Mouse (Mus musculus): ENCODE measurements around the gene Gm20605.

Gm20605 gene

GRCm38 (mm10) chr5:137628498-137629305, at the start of gene Gm20605, which contains the start of the genes Fbxo24 and Lrch4:
Gene Gm20605, plus strand, starts transcription at chr5:137629175.
Gene Fbxo24, minus strand, starts transcription at chr5:137629002.
Gene Lrch4, plus strand, starts transcription at chr5:137629121.
- peak; percentile 97 to 98 for DNase-seq (ENCODE audit: low read depth in 1 of 2, low spot score in 2 of 2)

- DNase-seq (ENCODE audit: low read depth in 1 of 2, low spot score in 2 of 2) = no peak
Measured at GRCm38 (mm10) chr5:137580246-137580645, 48.7 kb upstream of the Gm20605 start.

- DNase-seq (ENCODE audit: low read depth in 1 of 2, low spot score in 2 of 2) = no peak
Measured at GRCm38 (mm10) chr5:137582702-137583101, 46.3 kb upstream of the Gm20605 start.

- no peak for DNase-seq (ENCODE audit: low read depth in 1 of 2, low spot score in 2 of 2)
Measured at GRCm38 (mm10) chr5:137583670-137584169, 45.3 kb upstream of the Gm20605 start.

- peak in 1 of 2 experiments; percentile 29 for DNase-seq (ENCODE audit: low read depth in 1 of 2, low spot score in 2 of 2)
Measured at GRCm38 (mm10) chr5:137584976-137585375, 44.0 kb upstream of the Gm20605 start.

GRCm38 (mm10) chr5:137590507-137590906, 38.5 kb upstream of the Gm20605 start:
- DNase-seq (ENCODE audit: low read depth in 1 of 2, low spot score in 2 of 2) = no peak

- no peak for DNase-seq (ENCODE audit: low read depth in 1 of 2, low spot score in 2 of 2)
Measured at GRCm38 (mm10) chr5:137595921-137596320, 33.1 kb upstream of the Gm20605 start.

GRCm38 (mm10) chr5:137596601-137597261, 32.2 kb upstream of the Gm20605 start:
- no peak for DNase-seq (ENCODE audit: low read depth in 1 of 2, low spot score in 2 of 2)

- no peak for DNase-seq (ENCODE audit: low read depth in 1 of 2, low spot score in 2 of 2)
Measured at GRCm38 (mm10) chr5:137597625-137598024, 31.4 kb upstream of the Gm20605 start.

GRCm38 (mm10) chr5:137598100-137598826, 30.7 kb upstream of the Gm20605 start:
- no peak for DNase-seq (ENCODE audit: low read depth in 1 of 2, low spot score in 2 of 2)

- no peak for DNase-seq (ENCODE audit: low read depth in 1 of 2, low spot score in 2 of 2)
Measured at GRCm38 (mm10) chr5:137599600-137599999, 29.4 kb upstream of the Gm20605 start.

GRCm38 (mm10) chr5:137600281-137600618, 28.7 kb upstream of the Gm20605 start:
- DNase-seq (ENCODE audit: low read depth in 1 of 2, low spot score in 2 of 2) = no peak

- DNase-seq (ENCODE audit: low read depth in 1 of 2, low spot score in 2 of 2) = peak; percentile 88 to 96
Measured at GRCm38 (mm10) chr5:137600619-137601364, 28.2 kb upstream of the Gm20605 start, which contains the start of gene Mospd3. Gene Mospd3, minus strand, starts transcription at chr5:137601058.

GRCm38 (mm10) chr5:137601365-137601729, 27.6 kb upstream of the Gm20605 start:
- DNase-seq (ENCODE audit: low read depth in 1 of 2, low spot score in 2 of 2) = no peak

- DNase-seq (ENCODE audit: low read depth in 1 of 2, low spot score in 2 of 2) = no peak
Measured at GRCm38 (mm10) chr5:137607860-137608653, 20.9 kb upstream of the Gm20605 start.

GRCm38 (mm10) chr5:137608654-137609190, 20.3 kb upstream of the Gm20605 start:
- no peak for DNase-seq (ENCODE audit: low read depth in 1 of 2, low spot score in 2 of 2)

GRCm38 (mm10) chr5:137609292-137609691, 19.7 kb upstream of the Gm20605 start:
- DNase-seq (ENCODE audit: low read depth in 1 of 2, low spot score in 2 of 2) = no peak

- DNase-seq (ENCODE audit: low read depth in 1 of 2, low spot score in 2 of 2) = no peak
Measured at GRCm38 (mm10) chr5:137610056-137610455, 18.9 kb upstream of the Gm20605 start.

GRCm38 (mm10) chr5:137610548-137611244, 18.3 kb upstream of the Gm20605 start:
- no peak for DNase-seq (ENCODE audit: low read depth in 1 of 2, low spot score in 2 of 2)

Measured in monocyte, adult 2 months (primary cell).